Mouse (Mus musculus) midbrain, embryonic 14.5 days (tissue): ENCODE measurements around the gene Rpl19. TPM values are rescaled to one million over a fixed set of nuclear protein-coding genes. Genes with fewer than 3 reads are reported as not detected.

Experiments
- ATAC-seq: fragments of 200-750 bp; cut with Nextera tagmentation; 2 replicates; pipeline ENCODE4 v1.8.0; 2017; ENCODE audit warnings: moderate number of reproducible peaks, moderate library complexity; ENCODE audit not compliant: low FRiP score, low TSS enrichment
- DNase-seq: peaks from one replicate; pipeline ENCODE4 v3.0.0-alpha.2; 2015
- H3K27ac ChIP-seq: fragments of 300-500 bp; sonication (generic); replicated peaks from 2 replicates; pipeline ENCODE4 v1.5.1; 2014; ENCODE audit warnings: mild to moderate bottlenecking, low read depth, low read length, moderate library complexity
- H3K27me3 ChIP-seq: fragments of 300-500 bp; sonication (generic); 2 replicates; pipeline ENCODE4 v1.6.1; 2014; ENCODE audit warnings: low read length, control low read depth, mixed read lengths; ENCODE audit not compliant: control insufficient read depth, insufficient read depth
- H3K36me3 ChIP-seq: fragments of 300-500 bp; sonication (generic); 2 replicates; pipeline ENCODE4 v1.6.1; 2014; ENCODE audit warnings: low read length, control low read depth; ENCODE audit not compliant: control insufficient read depth, insufficient read depth
- H3K4me1 ChIP-seq: fragments of 300-500 bp; sonication (generic); 2 replicates; pipeline ENCODE4 v1.6.1; 2014; ENCODE audit warnings: mild to moderate bottlenecking, antibody characterized with exemption, low read length, control low read depth; ENCODE audit not compliant: control insufficient read depth, insufficient read depth
- H3K4me2 ChIP-seq: fragments of 300-500 bp; sonication (generic); 2 replicates; pipeline ENCODE4 v1.6.1; 2014; ENCODE audit warnings: mild to moderate bottlenecking, low read length, moderate library complexity
- H3K4me3 ChIP-seq: fragments of 300-500 bp; sonication (generic); replicated peaks from 2 replicates; pipeline ENCODE4 v1.5.1; 2014; ENCODE audit warnings: low read depth, low read length
- H3K9ac ChIP-seq: fragments of 300-500 bp; sonication (generic); replicated peaks from 2 replicates; pipeline ENCODE4 v1.6.1; 2014; ENCODE audit warnings: mild to moderate bottlenecking, low read length, moderate library complexity
- H3K9me3 ChIP-seq: fragments of 300-500 bp; sonication (generic); 2 replicates; pipeline ENCODE4 v1.6.1; 2016; ENCODE audit warnings: low read length, control low read depth, mixed read lengths; ENCODE audit not compliant: control insufficient read depth
- WGBS: fragments of 180-500 bp; shearing (Covaris S2); extraction: QIAGEN DNeasy Blood & Tissue Kit; methylation state at CpG from one replicate; pipeline ENCODE4 v1.1.7; 2014; 5-methylcytosine and 5-hydroxymethylcytosine counted together
- polyA plus RNA-seq: library from polyadenylated mRNA; unstranded; fragments of >200 nt; fragmentation: Nextera tagmentation; extraction: Ambion mirVana; gene quantifications from 2 replicates; pipeline ENCODE4 v1.2.1, GENCODE M21; 2014

Gene Rpl19
- polyA plus RNA-seq, 1 experiment from 2014 or later = 685 TPM

DNA sequence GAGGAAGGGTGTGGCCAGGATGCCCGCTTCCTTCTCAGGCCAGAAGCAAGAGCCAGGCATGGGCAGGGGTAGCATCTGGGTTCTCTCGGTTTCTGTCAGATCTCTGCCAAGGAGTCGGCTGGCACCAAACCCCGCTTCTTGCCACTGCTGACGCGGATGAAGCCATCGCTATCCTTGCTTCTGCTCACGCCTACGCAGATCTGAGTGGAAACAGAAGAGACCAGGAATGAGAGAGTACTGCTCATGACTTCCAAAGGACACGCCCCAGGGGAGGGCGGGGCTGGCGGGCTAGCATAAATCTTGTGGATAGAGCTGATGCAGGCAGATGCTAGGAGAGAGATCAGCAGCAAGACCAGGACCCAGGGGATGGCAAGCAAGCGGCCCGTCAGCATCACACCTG lies 11.4 kb downstream of the Rpl19 start:
- H3K4me3 ChIP-seq = no peak overlapping the region
- DNase-seq (no peak), ATAC-seq (no peak)
- no peaks in the 10 kb centered on the region for H3K27me3 ChIP-seq
- peaks cover 18% of the 10 kb centered on the region for H3K4me1 ChIP-seq
- no peaks in the 10 kb centered on the region for H3K36me3 ChIP-seq
- 63% methylated on average over 14 of the region's 14 CpGs for WGBS
- H3K9ac ChIP-seq = no peak overlapping the region
- H3K4me2 ChIP-seq = no peak overlapping the region
- H3K27ac ChIP-seq = no peak overlapping the region
- H3K9me3 ChIP-seq = no peaks in the 10 kb centered on the region

DNA sequence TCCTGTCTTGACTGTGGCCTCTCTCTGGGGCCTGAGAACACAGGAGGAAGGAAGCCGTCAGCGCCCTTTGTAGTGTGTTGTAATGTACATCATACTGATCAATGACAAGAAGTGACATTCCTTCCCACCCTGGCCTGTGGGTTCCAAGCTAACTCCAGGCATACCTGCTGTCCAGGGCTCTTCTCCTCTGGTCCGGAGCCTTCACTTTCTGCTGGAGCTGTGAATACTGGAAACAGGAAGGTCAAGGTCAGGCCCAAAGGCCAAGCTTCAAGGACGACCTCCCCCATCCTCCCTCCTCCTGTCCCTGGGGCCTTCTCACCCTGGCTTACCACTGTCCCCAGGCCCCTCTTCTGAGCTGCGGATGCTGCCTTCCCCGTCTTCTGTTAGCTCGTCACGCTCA lies 14.5 kb downstream of the Rpl19 start:
- no peak overlapping the region for H3K4me3 ChIP-seq
- DNase-seq = no peak
- 65% methylated on average over 8 of the region's 8 CpGs for WGBS
- no peaks in the 10 kb centered on the region for H3K36me3 ChIP-seq
- H3K27ac ChIP-seq = no peak overlapping the region
- H3K9me3 ChIP-seq = no peaks in the 10 kb centered on the region
- ATAC-seq = no peak
- H3K27me3 ChIP-seq = no peaks in the 10 kb centered on the region
- no peak overlapping the region for H3K9ac ChIP-seq
- peaks cover 7% of the 10 kb centered on the region; the same call in 1 of the 2 replicates for H3K4me1 ChIP-seq
- no peak overlapping the region for H3K4me2 ChIP-seq

DNA sequence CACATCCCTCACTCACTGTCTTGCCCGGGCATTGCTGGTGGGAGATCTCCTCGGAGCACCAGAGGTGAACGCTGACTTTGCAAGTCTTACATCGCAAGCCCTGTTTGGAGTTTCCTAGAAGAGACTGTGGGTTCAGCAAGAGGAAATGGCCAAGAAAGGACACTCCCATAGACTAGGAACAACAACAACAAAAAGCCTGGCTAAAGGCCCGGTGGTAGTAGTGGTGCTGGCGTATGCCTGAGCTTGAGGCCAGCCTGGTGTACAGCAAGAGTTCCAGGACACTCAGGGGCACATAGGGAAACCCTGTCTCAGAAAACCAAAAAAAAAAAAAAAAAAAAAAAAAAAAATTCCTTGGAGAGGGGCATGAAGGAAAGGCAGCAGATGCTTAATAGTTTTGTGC lies 16.2 kb downstream of the Rpl19 start:
- ATAC-seq (no peak), DNase-seq (no peak)
- H3K27me3 ChIP-seq = no peaks in the 10 kb centered on the region
- H3K4me2 ChIP-seq = no peak overlapping the region
- 90% methylated on average over 6 of the region's 6 CpGs for WGBS
- H3K9ac ChIP-seq = no peak overlapping the region
- no peak overlapping the region for H3K4me3 ChIP-seq
- no peaks in the 10 kb centered on the region for H3K9me3 ChIP-seq
- no peaks in the 10 kb centered on the region for H3K4me1 ChIP-seq
- no peak overlapping the region for H3K27ac ChIP-seq
- no peaks in the 10 kb centered on the region for H3K36me3 ChIP-seq

DNA sequence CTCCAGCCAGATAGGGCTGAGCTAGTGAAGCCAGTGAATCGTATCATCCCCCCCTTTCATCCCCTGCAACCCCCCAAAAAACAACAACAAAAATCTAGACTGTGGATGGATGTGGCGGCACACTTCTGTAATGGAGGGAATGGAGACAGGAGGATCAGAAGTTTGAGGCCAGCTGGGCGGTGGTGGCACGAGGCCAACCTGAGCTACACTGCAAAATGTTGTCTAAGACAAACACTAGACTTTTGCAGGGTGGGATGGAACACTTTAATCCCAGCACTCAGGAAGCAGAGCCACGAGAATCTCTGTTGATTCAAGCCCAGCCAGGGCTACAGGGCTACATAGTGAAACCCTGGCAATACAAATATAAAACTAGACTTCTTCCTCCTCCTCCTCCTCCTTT lies 17.6 kb downstream of the Rpl19 start:
- H3K4me3 ChIP-seq = no peak overlapping the region
- no peaks in the 10 kb centered on the region for H3K9me3 ChIP-seq
- ATAC-seq (no peak), DNase-seq (no peak)
- no peaks in the 10 kb centered on the region for H3K27me3 ChIP-seq
- H3K4me1 ChIP-seq = no peaks in the 10 kb centered on the region
- WGBS = 82% methylated on average over 5 of the region's 5 CpGs
- H3K4me2 ChIP-seq = no peak overlapping the region
- H3K36me3 ChIP-seq = no peaks in the 10 kb centered on the region
- H3K9ac ChIP-seq = no peak overlapping the region
- H3K27ac ChIP-seq = no peak overlapping the region

DNA sequence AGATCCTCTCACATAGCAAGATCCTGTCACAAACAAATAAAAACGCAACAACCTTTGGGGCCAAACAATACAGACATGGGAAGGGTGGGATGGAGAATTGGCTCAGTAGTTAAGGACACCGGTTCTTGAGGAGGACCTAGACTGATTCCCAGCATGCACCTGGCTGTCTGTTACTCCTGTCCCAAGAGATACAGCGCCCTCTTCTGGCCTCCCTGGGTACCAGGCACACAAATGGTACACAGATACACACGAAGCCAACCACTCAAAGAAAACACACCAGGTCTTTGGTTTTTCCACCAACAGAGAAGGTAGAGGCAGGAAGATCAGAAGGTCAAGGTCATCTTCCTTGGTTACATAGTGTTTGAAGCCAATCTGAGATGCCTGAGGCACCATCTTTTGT lies 19.1 kb downstream of the Rpl19 start:
- no peak overlapping the region for H3K4me3 ChIP-seq
- no peaks in the 10 kb centered on the region for H3K4me1 ChIP-seq
- no peaks in the 10 kb centered on the region for H3K9me3 ChIP-seq
- H3K4me2 ChIP-seq = no peak overlapping the region
- no peaks in the 10 kb centered on the region for H3K36me3 ChIP-seq
- ATAC-seq (no peak), DNase-seq (no peak)
- H3K27ac ChIP-seq = no peak overlapping the region
- no peak overlapping the region for H3K9ac ChIP-seq
- WGBS = 63% methylated on average over 4 of the region's 4 CpGs
- peaks cover 7% of the 10 kb centered on the region for H3K27me3 ChIP-seq

DNA sequence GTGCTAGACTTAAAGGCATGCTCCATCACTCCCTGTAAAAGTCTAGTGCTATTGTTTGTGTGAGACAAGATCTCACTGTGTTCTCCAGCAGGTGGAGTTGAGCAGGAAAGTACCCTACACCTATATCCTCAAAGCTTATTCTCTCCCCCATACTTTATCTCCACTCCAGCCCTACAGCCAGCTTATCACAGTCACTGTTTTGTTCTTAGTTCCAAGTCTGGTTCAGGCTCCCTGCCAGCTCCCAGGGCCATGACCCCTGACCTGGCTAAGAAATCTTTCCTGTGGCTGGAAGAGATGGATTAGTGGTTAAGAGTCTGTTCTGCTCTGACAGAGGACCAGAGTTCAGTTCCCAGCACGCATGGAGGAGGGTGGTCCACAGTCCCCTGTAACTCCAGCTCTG lies 20.0 kb downstream of the Rpl19 start:
- H3K36me3 ChIP-seq = no peaks in the 10 kb centered on the region
- H3K27ac ChIP-seq = no peak overlapping the region
- WGBS = 57% methylated on average over 1 of the region's 1 CpGs
- H3K4me1 ChIP-seq = no peaks in the 10 kb centered on the region
- no peak for ATAC-seq
- H3K27me3 ChIP-seq = peaks cover 16% of the 10 kb centered on the region
- no peak overlapping the region for H3K4me3 ChIP-seq
- no peaks in the 10 kb centered on the region for H3K9me3 ChIP-seq
- H3K9ac ChIP-seq = no peak overlapping the region
- DNase-seq = no peak
- no peak overlapping the region for H3K4me2 ChIP-seq

DNA sequence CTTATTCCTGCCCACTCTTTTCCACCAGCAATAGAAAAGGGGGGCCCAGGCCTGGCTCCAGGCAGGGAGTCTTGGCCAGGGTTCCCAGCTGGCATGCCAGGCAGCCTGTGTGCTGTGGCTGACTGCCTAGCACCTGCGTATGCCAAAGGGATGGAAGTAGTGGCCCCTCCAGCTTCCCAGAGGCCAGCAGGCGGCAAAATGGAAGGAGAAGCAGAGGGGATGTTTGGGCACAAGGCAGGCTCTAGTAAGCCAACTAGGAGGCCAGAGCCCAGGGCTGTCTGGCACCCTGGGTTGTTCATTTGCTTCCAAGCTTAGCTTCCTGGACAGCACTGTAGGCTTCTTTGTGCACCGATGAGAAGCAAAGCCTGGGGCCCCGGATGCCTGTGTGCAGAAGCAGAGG lies 21.2 kb downstream of the Rpl19 start:
- no peak for DNase-seq
- peaks cover 8% of the 10 kb centered on the region for H3K4me1 ChIP-seq
- 71% methylated on average over 4 of the region's 4 CpGs for WGBS
- no peak for ATAC-seq
- peaks cover 29% of the 10 kb centered on the region for H3K27me3 ChIP-seq
- no peak overlapping the region for H3K4me2 ChIP-seq
- H3K36me3 ChIP-seq = no peaks in the 10 kb centered on the region
- H3K9ac ChIP-seq = no peak overlapping the region
- no peak overlapping the region for H3K27ac ChIP-seq
- H3K9me3 ChIP-seq = no peaks in the 10 kb centered on the region
- H3K4me3 ChIP-seq = no peak overlapping the region

DNA sequence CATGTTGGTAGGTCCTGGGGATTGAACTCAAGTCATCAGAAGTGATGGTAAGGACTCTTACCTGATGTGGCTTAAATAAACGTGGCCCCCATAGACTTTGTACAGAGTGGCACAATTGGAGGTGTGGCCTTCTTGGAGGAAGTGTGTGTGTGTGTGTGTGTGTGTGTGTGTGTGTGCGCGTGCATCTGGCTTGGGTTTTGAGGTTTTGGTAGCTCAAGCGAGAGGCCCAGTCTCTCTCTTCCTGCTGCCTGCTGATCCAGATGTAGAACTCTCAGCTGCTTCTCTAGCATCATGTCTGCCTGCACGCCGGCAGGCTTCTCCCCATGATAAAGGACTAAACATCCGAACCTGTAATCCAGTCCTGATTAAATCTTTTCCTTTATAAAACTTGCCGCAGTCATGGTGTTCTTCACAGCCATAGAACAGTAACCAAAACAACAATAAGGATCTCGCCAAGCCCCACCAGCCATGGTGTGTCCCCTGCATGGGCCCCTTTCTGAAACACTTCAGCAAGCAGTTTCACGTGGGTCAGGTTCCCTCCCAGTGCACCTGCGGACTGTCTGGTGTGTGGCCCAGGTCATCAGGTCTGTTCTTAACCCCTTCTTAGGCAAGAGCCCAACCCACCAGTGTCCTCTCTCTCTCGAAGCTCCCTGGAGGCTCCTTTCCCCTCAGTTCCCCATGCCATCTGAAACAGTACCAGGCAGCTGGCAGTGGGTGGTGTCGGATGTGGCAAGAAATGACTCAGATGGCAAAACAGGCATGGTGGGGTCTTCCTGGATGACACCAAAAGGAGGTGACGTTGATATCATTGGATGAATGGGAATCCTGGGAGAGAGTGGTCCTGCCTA lies 23.4 kb downstream of the Rpl19 start:
- Histone ChIP-seq H3K4me3 (no peak overlapping the region), H3K36me3 (no peaks in the 10 kb centered on the region), H3K4me2 (no peak overlapping the region), H3K4me1 (peaks cover 11% of the 10 kb centered on the region), H3K27me3 (peaks cover 35% of the 10 kb centered on the region), H3K27ac (no peak overlapping the region), H3K9ac (no peak overlapping the region), H3K9me3 (no peaks in the 10 kb centered on the region)
- DNase-seq (no peak), ATAC-seq (no peak)
- 73% methylated on average over 14 of the region's 14 CpGs for WGBS

DNA sequence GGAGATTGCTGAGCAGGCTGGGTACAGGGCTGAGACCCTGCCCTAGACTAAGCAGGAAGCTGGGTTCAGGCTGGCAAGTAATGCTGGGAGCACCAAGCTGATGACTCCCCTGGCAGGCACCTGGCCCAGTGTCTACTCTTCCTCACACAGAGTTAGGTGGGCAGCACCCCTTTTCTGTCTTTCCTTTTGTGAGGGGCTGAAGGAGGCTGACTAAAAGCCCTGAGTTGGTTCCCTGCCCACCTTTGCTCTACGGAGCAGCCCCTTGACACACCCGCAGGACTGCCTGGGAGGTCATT lies 24.0 kb downstream of the Rpl19 start:
- Histone ChIP-seq H3K9me3 (no peaks in the 10 kb centered on the region), H3K36me3 (no peaks in the 10 kb centered on the region), H3K9ac (no peak overlapping the region), H3K4me2 (no peak overlapping the region), H3K4me3 (no peak overlapping the region), H3K27ac (no peak overlapping the region), H3K4me1 (peaks cover 11% of the 10 kb centered on the region), H3K27me3 (peaks cover 35% of the 10 kb centered on the region)
- ATAC-seq = no peak
- no peak for DNase-seq
- WGBS = 23% methylated on average over 2 of the region's 2 CpGs
